ENCODE assay signal across 8 mouse cellular contexts in the genomic region with DNA sequence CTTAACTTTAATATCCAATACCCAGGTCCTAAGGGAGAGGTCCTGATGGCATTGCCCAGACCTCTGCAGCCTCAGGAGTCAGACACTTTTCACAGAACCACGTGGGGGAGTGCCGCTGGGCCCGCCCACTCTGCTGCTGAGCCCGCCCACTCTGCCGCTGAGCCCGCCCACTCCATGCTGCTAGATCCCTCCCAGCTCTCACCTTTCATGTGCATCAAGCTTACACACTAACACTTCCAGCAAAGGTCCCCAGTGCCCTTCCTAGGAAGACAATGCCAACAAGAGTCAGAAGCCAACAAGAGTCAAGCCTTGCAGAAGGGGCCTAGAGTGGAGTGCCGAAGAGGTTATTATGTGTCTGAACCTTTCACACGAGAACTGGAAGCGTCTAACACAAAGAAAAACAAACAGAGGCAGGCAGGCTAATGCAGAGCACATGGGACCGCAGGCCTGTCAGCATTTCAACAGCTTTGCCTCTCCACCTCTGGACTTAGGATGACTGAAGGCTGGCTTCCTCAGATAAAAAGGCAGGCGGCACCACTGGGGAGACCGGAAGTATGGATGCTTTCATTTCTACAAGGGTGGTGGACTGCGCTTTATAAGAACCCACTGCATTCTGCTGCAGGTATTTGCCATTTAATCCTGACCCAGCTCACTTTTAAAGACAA. TPM values are rescaled to one million over a fixed set of nuclear protein-coding genes. Genes with fewer than 3 reads are reported as not detected.
DNase-seq lines count a peak whose midpoint lies in the region; ATAC-seq and TF ChIP-seq lines count a peak whose summit lies in the region.

No protein-coding gene starts in this region.

- no peaks in the 10 kb centered on the region for H3K36me3 ChIP-seq in liver, embryonic 16.5 days (ENCODE audit: control insufficient read depth, insufficient read depth)

- no peaks in the 10 kb centered on the region for H3K4me1 ChIP-seq in liver, embryonic 16.5 days (ENCODE audit: control insufficient read depth, low read depth, low read length)

- no peak overlapping the region for H3K4me3 ChIP-seq in liver, embryonic 16.5 days (ENCODE audit: low read depth, low read length)
- no peak overlapping the region for H3K4me3 ChIP-seq in layer of hippocampus, adult 2 months

- no peak for TF ChIP-seq CTCF in layer of hippocampus, adult 2 months (conservative IDR thresholded peaks at IDR 0.05)

- H3K27me3 ChIP-seq in liver, embryonic 16.5 days (ENCODE audit: control insufficient read depth, insufficient read depth, low read depth, low read length) = no peaks in the 10 kb centered on the region

- H3K9ac ChIP-seq in liver, embryonic 16.5 days (ENCODE audit: low read depth, low read length) = no peak overlapping the region

- no peak overlapping the region for H3K27ac ChIP-seq in liver, embryonic 16.5 days (ENCODE audit: low read length)
- no peak overlapping the region for H3K27ac ChIP-seq in layer of hippocampus, adult 2 months

- ATAC-seq in liver, embryonic 16.5 days (ENCODE audit: low read depth) = peak; percentile 30; the same call in 1 of the 2 replicates

- 38% methylated on average over 13 of the region's 13 CpGs for WGBS in liver, embryonic 16.5 days (ENCODE audit: insufficient replicate concordance)

- no peaks in the 10 kb centered on the region for H3K9me3 ChIP-seq in liver, embryonic 16.5 days (replicated peaks; ENCODE audit: control insufficient read depth, low read length)

- DNase-seq in adrenal gland, postnatal 10 days = peak; percentile 61
- no peak for DNase-seq in adrenal gland, postnatal 4 days (ENCODE audit: low spot score in 2 of 2)
- DNase-seq in B cell, adult 2 months = peak; percentile 37 to 44
- DNase-seq in kidney, adult 18-20 months = peak; percentile 68
- DNase-seq in cerebellum, adult 18-20 months = no peak
- DNase-seq in layer of hippocampus, adult 2 months (ENCODE audit: low spot score in 2 of 2) = no peak
- DNase-seq in adrenal gland, adult 18-20 months (ENCODE audit: low spot score in 2 of 2) = no peak

- no peak overlapping the region; the same call in 1 of the 2 replicates for H3K4me2 ChIP-seq in liver, embryonic 16.5 days (ENCODE audit: low read depth, low read length)

RNA-seq across cellular contexts. Expression of a gene that starts 13.8 kb away (rescaled TPM):
- 10 to 100 TPM; 41.6 to 56.8 TPM for total RNA-seq in adrenal gland, postnatal 10 days (2021)
- total RNA-seq in adrenal gland, postnatal 4 days (2021) = 100 to 1,000 TPM in 1 of 2 experiments, 10 to 100 TPM in 1; 97.8 to 111 TPM
- 1.1 and 1.4 TPM in 2 replicates for polyA plus RNA-seq in liver, embryonic 16.5 days (2015; fragmentation: Nextera tagmentation; extraction: Ambion mirVana)
- total RNA-seq in layer of hippocampus, adult 2 months (2021) = 1 to 10 TPM; 3.6 to 4.7 TPM
- total RNA-seq in adrenal gland, adult 18-20 months (2021) = 10 to 100 TPM; 24.9 to 57.9 TPM

Comparison
In these comparisons a context has a peak if more than half of its experiments do, and no peak if none do; other contexts are left out.
1. DNase-seq: peak in adrenal gland, postnatal 10 days (single experiment), B cell, adult 2 months (2 of 2) and kidney, adult 18-20 months (single experiment); none in adrenal gland, postnatal 4 days (0 of 2), cerebellum, adult 18-20 months (0 of 2), layer of hippocampus, adult 2 months (0 of 2) and adrenal gland, adult 18-20 months (0 of 2).
2. RNA of a gene that starts 13.8 kb away (total RNA-seq): 97.8 to 111 TPM in adrenal gland, postnatal 4 days, 24.9 to 57.9 TPM in adrenal gland, adult 18-20 months and 41.6 to 56.8 TPM in adrenal gland, postnatal 10 days; 3.6 to 4.7 TPM in layer of hippocampus, adult 2 months; every median in the first group is over 4 times any median in the second.